Mouse (Mus musculus) MEL (cell line): ENCODE measurements around the gene Slc39a13. TPM values are rescaled to one million over a fixed set of nuclear protein-coding genes. Genes with fewer than 3 reads are reported as not detected.

Experiments used
- DNase-seq: peaks from one replicate; pipeline ENCODE4 v3.0.0; 2011; ENCODE audit warnings: low read depth, low spot score
- H3K27ac ChIP-seq: 2 replicates; pipeline ENCODE4 v1.5.1; 2012; ENCODE audit warnings: low read depth, mild to moderate bottlenecking, control low read depth, low read length, moderate library complexity; ENCODE audit not compliant: control insufficient read depth
- H3K27me3 ChIP-seq, 2 experiments: fragments of 150-350 bp in 1 of 2; sonication (generic) in 1 of 2; 2 replicates each; pipeline ENCODE4 v1.6.1; 2012; ENCODE audit warnings: low read length in 2 of 2, mild to moderate bottlenecking in 2 of 2, improper control_type of control experiment in 1 of 2, moderate library complexity in 1 of 2; ENCODE audit not compliant: insufficient read depth in 2 of 2, control insufficient read depth in 1 of 2
- H3K36me3 ChIP-seq, 2 experiments: 2 replicates each; pipeline ENCODE4 v1.6.1; 2012 to 2014; ENCODE audit warnings: low read length in 2 of 2, improper control_type of control experiment in 1 of 2, inconsistent platforms in 1 of 2, mild to moderate bottlenecking in 1 of 2; ENCODE audit not compliant: insufficient read depth in 2 of 2, control insufficient read depth in 1 of 2
- H3K4me1 ChIP-seq, 2 experiments: fragments of 150-350 bp in 1 of 2; sonication (generic) in 1 of 2; 2 replicates each; pipeline ENCODE4 v1.6.1; 2012; ENCODE audit warnings: low read length in 2 of 2, improper control_type of control experiment in 1 of 2, mild to moderate bottlenecking in 1 of 2; ENCODE audit not compliant: insufficient read depth in 2 of 2, control insufficient read depth in 1 of 2
- H3K4me3 ChIP-seq, 2 experiments: fragments of 150-350 bp in 1 of 2; sonication (generic) in 1 of 2; 2 replicates each; pipeline ENCODE4 v1.5.1; 2012; ENCODE audit warnings: low read depth in 2 of 2, low read length in 2 of 2, mild to moderate bottlenecking in 2 of 2, moderate library complexity in 2 of 2, control low read depth in 1 of 2, improper control_type of control experiment in 1 of 2; ENCODE audit not compliant: control insufficient read depth in 1 of 2, insufficient read depth in 1 of 2
- H3K79me2 ChIP-seq: 2 replicates; pipeline ENCODE4 v1.6.1; 2012; ENCODE audit warnings: mild to moderate bottlenecking, low read length, moderate library complexity; ENCODE audit not compliant: control insufficient read depth, poor library complexity, insufficient read depth
- H3K9ac ChIP-seq: 2 replicates; pipeline ENCODE4 v1.6.1; 2012; ENCODE audit warnings: low read depth, mild to moderate bottlenecking, control low read depth, low read length, moderate library complexity; ENCODE audit not compliant: control insufficient read depth, poor library complexity, severe bottlenecking
- H3K9me3 ChIP-seq: fragments of 150-350 bp; sonication (generic); replicated peaks from 2 replicates; pipeline ENCODE4 v1.6.1; 2012; ENCODE audit warnings: mild to moderate bottlenecking, low read length, improper control_type of control experiment, moderate library complexity; ENCODE audit not compliant: insufficient read depth
- CTCF ChIP-seq, 3 experiments: IDR thresholded peaks in 2 of 3; conservative IDR thresholded peaks in 1 of 3; 2 replicates each; pipeline ENCODE4 v1.5.1; 2011 to 2012; ENCODE audit warnings: low read length in 3 of 3, low read depth in 2 of 3, mild to moderate bottlenecking in 2 of 3, improper control_type of control experiment in 1 of 3, inconsistent platforms in 1 of 3, mixed read lengths in 1 of 3, moderate library complexity in 1 of 3; ENCODE audit not compliant: control insufficient read depth in 1 of 3, insufficient read depth in 1 of 3, poor library complexity in 1 of 3, severe bottlenecking in 1 of 3
- E2F4 ChIP-seq: IDR thresholded peaks from 2 replicates; pipeline ENCODE4 v1.6.1; 2011; ENCODE audit warnings: low read depth, low read length, improper control_type of control experiment, borderline replicate concordance
- EP300 ChIP-seq, 2 experiments: IDR thresholded peaks; 2 replicates each; pipeline ENCODE4 v1.6.1; 2011; ENCODE audit warnings: improper control_type of control experiment in 2 of 2, low read length in 2 of 2, low read depth in 1 of 2, mild to moderate bottlenecking in 1 of 2
- ETS1 ChIP-seq: IDR thresholded peaks from 2 replicates; pipeline ENCODE4 v1.6.1; 2012; ENCODE audit warnings: low read depth, mild to moderate bottlenecking, inconsistent platforms, low read length, improper control_type of control experiment, moderate library complexity
- JUND ChIP-seq: IDR thresholded peaks from 2 replicates; pipeline ENCODE4 v1.6.1; 2011; ENCODE audit warnings: low read depth, mild to moderate bottlenecking, improper control_type of control experiment, low read length
- MAFK ChIP-seq: IDR thresholded peaks from 2 replicates; pipeline ENCODE4 v1.6.1; 2011; ENCODE audit warnings: low read depth, mild to moderate bottlenecking, low read length, improper control_type of control experiment, borderline replicate concordance
- NRF1 ChIP-seq: IDR thresholded peaks from 2 replicates; pipeline ENCODE4 v1.6.1; 2014; ENCODE audit warnings: low read depth, mild to moderate bottlenecking, inconsistent platforms, low read length, improper control_type of control experiment, moderate library complexity; ENCODE audit not compliant: poor library complexity, insufficient read depth, severe bottlenecking
- RAD21 ChIP-seq: IDR thresholded peaks from 2 replicates; pipeline ENCODE4 v1.6.1; 2011; ENCODE audit warnings: mild to moderate bottlenecking, low read depth, low read length, improper control_type of control experiment
- TBP ChIP-seq: IDR thresholded peaks from 2 replicates; pipeline ENCODE4 v1.8.0; 2011; ENCODE audit warnings: low read depth, low read length, improper control_type of control experiment
- TCF12 ChIP-seq: IDR thresholded peaks from 2 replicates; pipeline ENCODE4 v1.6.1; 2014; ENCODE audit warnings: low read depth, mild to moderate bottlenecking, inconsistent platforms, low read length, improper control_type of control experiment, moderate library complexity
- UBTF ChIP-seq: IDR thresholded peaks from 2 replicates; pipeline ENCODE4 v1.6.1; 2012; ENCODE audit warnings: low read depth, mild to moderate bottlenecking, inconsistent platforms, low read length, improper control_type of control experiment, moderate library complexity, borderline replicate concordance; ENCODE audit not compliant: insufficient read depth
- USF1 ChIP-seq: IDR thresholded peaks from 2 replicates; pipeline ENCODE4 v1.6.1; 2014; ENCODE audit warnings: low read depth, mild to moderate bottlenecking, inconsistent platforms, low read length, improper control_type of control experiment, moderate library complexity
- ZC3H11A ChIP-seq: IDR thresholded peaks from 2 replicates; pipeline ENCODE4 v1.6.1; 2012; ENCODE audit warnings: low read depth, mild to moderate bottlenecking, inconsistent platforms, low read length, improper control_type of control experiment
- ZMIZ1 ChIP-seq: IDR thresholded peaks from 2 replicates; pipeline ENCODE4 v1.6.1; 2012; ENCODE audit warnings: low read depth, mild to moderate bottlenecking, inconsistent platforms, low read length, improper control_type of control experiment, moderate library complexity
- ZNF384 ChIP-seq: IDR thresholded peaks from 2 replicates; pipeline ENCODE4 v1.6.1; 2012; ENCODE audit warnings: low read depth, mild to moderate bottlenecking, inconsistent platforms, low read length, improper control_type of control experiment
- polyA plus RNA-seq, 2 experiments: library from polyadenylated mRNA; stranded (reverse) in 1 of 2; unstranded in 1 of 2; fragments of >175 nt in 1 of 2; fragments of >200 nt in 1 of 2; gene quantifications; 2 replicates each; pipeline versions ENCODE4 v1.2.1 to v1.2.4; 2012; ENCODE audit warnings: low replicate concordance in 2 of 2, low read depth in 1 of 2; ENCODE audit not compliant: insufficient read length in 2 of 2, insufficient read depth in 1 of 2, missing spikeins in 1 of 2
- total RNA-seq: library from RNA; depleted of rRNA; stranded (reverse); fragments of 300-350 nt; gene quantifications from 2 replicates; pipeline ENCODE4 v1.2.3, GENCODE M21; 2012

The Slc39a13 gene
- total and polyA plus RNA-seq, 3 experiments: 9.4 to 19.1 TPM; not detected in 1

- TF ChIP-seq ZC3H11A: no peak
- TF ChIP-seq ETS1: 0 out of 2 replicates have a peak, but pooled peaks have one; percentile 2
- 0 out of 4 replicates have a peak, but pooled peaks of 1 of the 2 experiments have one; percentile 15 for TF ChIP-seq EP300 (IDR thresholded peaks at IDR 0.05; ENCODE audit: low read depth in 1 of 2, low read length in 2 of 2)
- TF ChIP-seq ZNF384: peak; percentile 6; the same call in 1 of the 2 replicates
- TF ChIP-seq ZMIZ1: no peak
- TF ChIP-seq, all 39 proteins: peak for 3
- peaks cover 2 to 49% of the 10 kb centered on the region in 2 experiments; a peak in 3 of 4 replicates for H3K4me1 ChIP-seq
- peak overlapping the region; percentile 99 for H3K27ac ChIP-seq
Observed at GRCm38 (mm10) chr2:91088987-91089386, 18.8 kb upstream of the Slc39a13 start.

GRCm38 (mm10) chr2:91087453-91087852, 17.2 kb upstream of the Slc39a13 start:
- Histone ChIP-seq H3K27ac (peak overlapping the region; percentile 99), H3K79me2 (peaks cover 1% of the 10 kb centered on the region; the same call in 1 of the 2 replicates), H3K9me3 (no peaks in the 10 kb centered on the region), H3K4me1 (peaks cover 7 to 57% of the 10 kb centered on the region in 2 experiments), H3K4me3 (no peak overlapping the region), H3K27me3 (no peaks in the 10 kb centered on the region), H3K36me3 (peaks cover 0 to 47% of the 10 kb centered on the region in 2 experiments; a peak in 2 of 4 replicates), H3K9ac (peak overlapping the region; percentile 70)
- no peak for TF ChIP-seq UBTF
- no peak for TF ChIP-seq USF1
- TF ChIP-seq E2F4: no peak
- TF ChIP-seq JUND: no peak
- no peak for TF ChIP-seq TBP
- TF ChIP-seq TCF12: no peak
- TF ChIP-seq MAFK: no peak
- TF ChIP-seq CTCF (IDR thresholded peaks at IDR 0.05 in 2 of 3, conservative IDR thresholded peaks at IDR 0.05 in 1 of 3; ENCODE audit: control insufficient read depth in 1 of 3, insufficient read depth in 1 of 3, low read depth in 2 of 3, low read length in 3 of 3, poor library complexity in 1 of 3, severe bottlenecking in 1 of 3): no peak
- TF ChIP-seq RAD21: no peak
- no peak for TF ChIP-seq NRF1
- DNase-seq: peak; percentile 51

More at GRCm38 (mm10) chr2:91088987-91089386, 18.8 kb upstream of the Slc39a13 start:
- no peaks in the 10 kb centered on the region for H3K27me3 ChIP-seq
- peak; percentile 68 for DNase-seq
- H3K9ac ChIP-seq: peak overlapping the region; percentile 44
- H3K9me3 ChIP-seq: no peaks in the 10 kb centered on the region
- H3K79me2 ChIP-seq: peaks cover 1% of the 10 kb centered on the region; the same call in 1 of the 2 replicates
- H3K4me3 ChIP-seq: no peak overlapping the region
- peaks cover 0 to 38% of the 10 kb centered on the region in 2 experiments; a peak in 2 of 4 replicates for H3K36me3 ChIP-seq
